In genomic region chr11:74988162-74988561, GRCm38 (mm10) we compare ENCODE assay signal across 9 mouse cellular contexts.
A peak's percentile ranks its signal among the peaks of the same experiment; 100 is the strongest.
DNase-seq lines count a peak whose midpoint lies in the region; ATAC-seq and TF ChIP-seq lines count a peak whose summit lies in the region.
"Had no signal": no experiment of that assay in that cellular context is flagged by ENCODE, and none has a peak within 500 bp of the region (broad histone marks: within the 10 kb centered on the region; RNA-seq: fewer than 3 reads in every experiment).

No protein-coding gene starts in this region.

- peaks cover 19% of the 10 kb centered on the region for H3K4me1 ChIP-seq in lung, embryonic 16.5 days (replicated peaks; ENCODE audit: control insufficient read depth, insufficient read depth, low read length)
- H3K4me1 ChIP-seq in heart, embryonic 16.5 days (ENCODE audit: control insufficient read depth, insufficient read depth, low read length): peaks cover 21% of the 10 kb centered on the region
- peaks cover 18% of the 10 kb centered on the region; the same call in 1 of the 2 replicates for H3K4me1 ChIP-seq in stomach, embryonic 14.5 days (ENCODE audit: control insufficient read depth, insufficient read depth, low read length)

- peak overlapping the region; percentile 63 for H3K27ac ChIP-seq in gastrocnemius, adult 2 months
- peak overlapping the region; percentile 54 for H3K27ac ChIP-seq in lung, embryonic 16.5 days (ENCODE audit: low read length)
- peak overlapping the region; percentile 57 for H3K27ac ChIP-seq in heart, embryonic 16.5 days (ENCODE audit: low read length)
- peak overlapping the region; percentile 62 for H3K27ac ChIP-seq in stomach, embryonic 14.5 days (ENCODE audit: low read length)

- 0 out of 2 replicates have a peak overlapping the region, but pooled peaks have one; percentile 7 for H3K4me2 ChIP-seq in lung, embryonic 16.5 days (ENCODE audit: low read depth, low read length)
- peak overlapping the region; percentile 51 for H3K4me2 ChIP-seq in heart, embryonic 16.5 days (ENCODE audit: low read depth, low read length)
- H3K4me2 ChIP-seq in stomach, embryonic 14.5 days (replicated peaks; ENCODE audit: low read depth, low read length): no peak overlapping the region

- 31% methylated on average over 5 of the region's 5 CpGs for WGBS in lung, embryonic 16.5 days
- WGBS in heart, embryonic 16.5 days: 24% methylated on average over 5 of the region's 5 CpGs
- WGBS in stomach, embryonic 14.5 days: 45% methylated on average over 5 of the region's 5 CpGs

- intact Hi-C loops in gastrocnemius, adult 2 months (cut with DNase I): loop anchor here (10.0 kb wide), 1 partner anchor 307 kb away; no protein-coding TSS in a partner anchor
- intact Hi-C loops in gastrocnemius, postnatal 36 days (cut with DNase I): no loop called here

- no peaks in the 10 kb centered on the region for H3K9me3 ChIP-seq in lung, embryonic 16.5 days (ENCODE audit: control insufficient read depth, low read length)
- H3K9me3 ChIP-seq in heart, embryonic 16.5 days (replicated peaks; ENCODE audit: control insufficient read depth, low read length): no peaks in the 10 kb centered on the region
- no peaks in the 10 kb centered on the region for H3K9me3 ChIP-seq in stomach, embryonic 14.5 days (ENCODE audit: control insufficient read depth, low read depth, low read length)

- H3K4me3 ChIP-seq in gastrocnemius, adult 2 months: peak overlapping the region; percentile 56
- no peak overlapping the region for H3K4me3 ChIP-seq in lung, embryonic 16.5 days (ENCODE audit: low read length)
- H3K4me3 ChIP-seq in heart, embryonic 16.5 days (ENCODE audit: low read length): no peak overlapping the region
- no peak overlapping the region for H3K4me3 ChIP-seq in stomach, embryonic 14.5 days (ENCODE audit: low read depth, low read length)

- no peaks in the 10 kb centered on the region for H3K36me3 ChIP-seq in lung, embryonic 16.5 days (ENCODE audit: control insufficient read depth, insufficient read depth, low read length)
- no peaks in the 10 kb centered on the region for H3K36me3 ChIP-seq in heart, embryonic 16.5 days (ENCODE audit: control insufficient read depth, insufficient read depth)
- peaks cover 12% of the 10 kb centered on the region for H3K36me3 ChIP-seq in stomach, embryonic 14.5 days (ENCODE audit: control insufficient read depth, insufficient read depth, low read length)

- DNase-seq in gastrocnemius, adult 2 months: peak; percentile 24
- no peak for DNase-seq in gastrocnemius, postnatal 36 days
- no peak for DNase-seq in lung, postnatal 25 days (ENCODE audit: low spot score)
- no peak for DNase-seq in spleen, postnatal 10 days (ENCODE audit: low spot score in 2 of 2)
- DNase-seq: cerebellum, postnatal 14 days had no signal

- no peaks in the 10 kb centered on the region for H3K27me3 ChIP-seq in lung, embryonic 16.5 days (ENCODE audit: control insufficient read depth, insufficient read depth, low read depth, low read length)
- no peaks in the 10 kb centered on the region for H3K27me3 ChIP-seq in heart, embryonic 16.5 days (ENCODE audit: control insufficient read depth, insufficient read depth, low read length)
- H3K27me3 ChIP-seq in stomach, embryonic 14.5 days (ENCODE audit: control insufficient read depth, insufficient read depth, low read length): no peaks in the 10 kb centered on the region

- no peak for TF ChIP-seq CTCF in gastrocnemius, adult 2 months (IDR thresholded peaks at IDR 0.05)

- peak overlapping the region; percentile 21; the same call in 1 of the 2 replicates for H3K9ac ChIP-seq in lung, embryonic 16.5 days (ENCODE audit: low read length)
- peak overlapping the region; percentile 51 for H3K9ac ChIP-seq in heart, embryonic 16.5 days (ENCODE audit: low read length)
- H3K9ac ChIP-seq in stomach, embryonic 14.5 days (replicated peaks; ENCODE audit: low read depth, low read length): no peak overlapping the region

- peak; percentile 32; the same call in 1 of the 2 replicates for ATAC-seq in lung, embryonic 16.5 days (ENCODE audit: low read depth)
- no peak; the same call in 1 of the 2 replicates for ATAC-seq in heart, embryonic 16.5 days (replicated peaks; ENCODE audit: extremely low read depth, insufficient read depth, low FRiP score)
- ATAC-seq in stomach, embryonic 14.5 days (ENCODE audit: insufficient number of reproducible peaks, insufficient read depth, low FRiP score, low read depth): no peak
- no peak for ATAC-seq in frontal cortex, adult (ENCODE audit: low TSS enrichment)
